ENCODE assay signal across 9 mouse cellular contexts in genomic region chr14:45049689-45050418, GRCm38 (mm10).
DNase-seq lines count a peak whose midpoint lies in the region; ATAC-seq lines count a peak whose summit lies in the region.
"Had no signal": no experiment of that assay in that cellular context is flagged by ENCODE, and none has a peak within 500 bp of the region (broad histone marks: within the 10 kb centered on the region; RNA-seq: fewer than 3 reads in every experiment).

No protein-coding gene starts in this region.

- no peaks in the 10 kb centered on the region for H3K4me1 ChIP-seq in kidney, embryonic 14.5 days (ENCODE audit: control insufficient read depth, insufficient read depth, low read length)
- peaks cover 7% of the 10 kb centered on the region for H3K4me1 ChIP-seq in brown adipose tissue, adult 24 weeks (ENCODE audit: control insufficient read depth, insufficient read depth, insufficient read length, low read length)
- H3K4me1 ChIP-seq in intestine, embryonic 15.5 days (replicated peaks), result 0 out of 2 replicates have a peak, but pooled peaks cover 4% of the 10 kb centered on the region
- H3K4me1 ChIP-seq in liver, embryonic 15.5 days (replicated peaks), result 0 out of 2 replicates have a peak, but pooled peaks cover 3% of the 10 kb centered on the region
- 0 out of 2 replicates have a peak, but pooled peaks cover 6% of the 10 kb centered on the region for H3K4me1 ChIP-seq in stomach, embryonic 15.5 days
- H3K4me1 ChIP-seq in midbrain, embryonic 16.5 days (ENCODE audit: control insufficient read depth, insufficient read depth, low read length), result no peaks in the 10 kb centered on the region
- H3K4me1 ChIP-seq: hindbrain, embryonic 15.5 days had no signal

- no peak overlapping the region for H3K4me2 ChIP-seq in kidney, embryonic 14.5 days (replicated peaks; ENCODE audit: low read depth, low read length)
- H3K4me2 ChIP-seq in intestine, embryonic 15.5 days (replicated peaks), result no peak overlapping the region
- no peak overlapping the region for H3K4me2 ChIP-seq in liver, embryonic 15.5 days
- 0 out of 2 replicates have a peak overlapping the region, but pooled peaks have one; percentile 8 for H3K4me2 ChIP-seq in stomach, embryonic 15.5 days
- no peak overlapping the region for H3K4me2 ChIP-seq in midbrain, embryonic 16.5 days (ENCODE audit: low read length)
- H3K4me2 ChIP-seq: hindbrain, embryonic 15.5 days had no signal

- ATAC-seq in kidney, embryonic 14.5 days (ENCODE audit: low FRiP score, low TSS enrichment), result no peak
- ATAC-seq in intestine, embryonic 15.5 days, result peak; percentile 79
- peak; percentile 56 for ATAC-seq in liver, embryonic 15.5 days (ENCODE audit: insufficient read depth)
- ATAC-seq in stomach, embryonic 15.5 days (ENCODE audit: insufficient read depth, low FRiP score, low read depth), result no peak
- no peak for ATAC-seq in erythroid progenitor cell, adult 5-6 weeks (replicated peaks; ENCODE audit: low FRiP score, poor library complexity, severe bottlenecking)
- no peak for ATAC-seq in midbrain, embryonic 16.5 days

- H3K27me3 ChIP-seq in kidney, embryonic 14.5 days (ENCODE audit: control insufficient read depth, insufficient read depth, low read length), result no peaks in the 10 kb centered on the region
- H3K27me3 ChIP-seq in intestine, embryonic 15.5 days (replicated peaks), result no peaks in the 10 kb centered on the region
- H3K27me3 ChIP-seq in liver, embryonic 15.5 days, result no peaks in the 10 kb centered on the region
- no peaks in the 10 kb centered on the region for H3K27me3 ChIP-seq in stomach, embryonic 15.5 days (replicated peaks)
- H3K27me3 ChIP-seq in midbrain, embryonic 16.5 days (ENCODE audit: control insufficient read depth, insufficient read depth, low read depth, low read length), result no peaks in the 10 kb centered on the region
- H3K27me3 ChIP-seq: hindbrain, embryonic 15.5 days had no signal

- H3K9ac ChIP-seq in kidney, embryonic 14.5 days (ENCODE audit: low read depth, low read length), result no peak overlapping the region
- no peak overlapping the region for H3K9ac ChIP-seq in intestine, embryonic 15.5 days
- H3K9ac ChIP-seq in liver, embryonic 15.5 days, result no peak overlapping the region
- H3K9ac ChIP-seq in stomach, embryonic 15.5 days, result no peak overlapping the region
- H3K9ac ChIP-seq in midbrain, embryonic 16.5 days (ENCODE audit: low read depth, low read length), result no peak overlapping the region
- H3K9ac ChIP-seq: hindbrain, embryonic 15.5 days had no signal

- no peaks in the 10 kb centered on the region for H3K36me3 ChIP-seq in kidney, embryonic 14.5 days (ENCODE audit: control insufficient read depth, insufficient read depth, low read length)
- H3K36me3 ChIP-seq in intestine, embryonic 15.5 days, result no peaks in the 10 kb centered on the region
- H3K36me3 ChIP-seq in liver, embryonic 15.5 days (replicated peaks), result no peaks in the 10 kb centered on the region
- no peaks in the 10 kb centered on the region for H3K36me3 ChIP-seq in stomach, embryonic 15.5 days
- no peaks in the 10 kb centered on the region for H3K36me3 ChIP-seq in midbrain, embryonic 16.5 days (ENCODE audit: control insufficient read depth, insufficient read depth, low read length)
- H3K36me3 ChIP-seq: hindbrain, embryonic 15.5 days had no signal

- no peak for DNase-seq in kidney, postnatal 10 days

- no peak overlapping the region for H3K4me3 ChIP-seq in kidney, embryonic 14.5 days (ENCODE audit: low read length)
- no peak overlapping the region for H3K4me3 ChIP-seq in brown adipose tissue, adult 24 weeks (ENCODE audit: insufficient read depth, low read depth, low read length)
- no peak overlapping the region for H3K4me3 ChIP-seq in intestine, embryonic 15.5 days (replicated peaks)
- no peak overlapping the region for H3K4me3 ChIP-seq in liver, embryonic 15.5 days (replicated peaks)
- no peak overlapping the region for H3K4me3 ChIP-seq in stomach, embryonic 15.5 days (replicated peaks)
- H3K4me3 ChIP-seq in midbrain, embryonic 16.5 days (ENCODE audit: low read depth, low read length), result no peak overlapping the region
- H3K4me3 ChIP-seq: hindbrain, embryonic 15.5 days had no signal

- no peaks in the 10 kb centered on the region for H3K9me3 ChIP-seq in kidney, embryonic 14.5 days (ENCODE audit: control insufficient read depth, low read length)
- no peaks in the 10 kb centered on the region for H3K9me3 ChIP-seq in intestine, embryonic 15.5 days
- H3K9me3 ChIP-seq in liver, embryonic 15.5 days (replicated peaks), result no peaks in the 10 kb centered on the region
- H3K9me3 ChIP-seq in stomach, embryonic 15.5 days, result no peaks in the 10 kb centered on the region
- H3K9me3 ChIP-seq in midbrain, embryonic 16.5 days (replicated peaks; ENCODE audit: control insufficient read depth, low read length, poor library complexity, severe bottlenecking), result no peaks in the 10 kb centered on the region
- H3K9me3 ChIP-seq: hindbrain, embryonic 15.5 days had no signal

- H3K27ac ChIP-seq in kidney, embryonic 14.5 days (ENCODE audit: low read depth, low read length), result peak overlapping the region; percentile 42; the same call in 1 of the 2 replicates
- peak overlapping the region; percentile 62 for H3K27ac ChIP-seq in brown adipose tissue, adult 24 weeks (replicated peaks; ENCODE audit: low read depth, low read length)
- H3K27ac ChIP-seq in intestine, embryonic 15.5 days, result peak overlapping the region; percentile 89
- H3K27ac ChIP-seq in liver, embryonic 15.5 days (replicated peaks), result peak overlapping the region; percentile 73
- peak overlapping the region; percentile 78 for H3K27ac ChIP-seq in stomach, embryonic 15.5 days
- H3K27ac ChIP-seq in midbrain, embryonic 16.5 days (ENCODE audit: low read length), result no peak overlapping the region
- H3K27ac ChIP-seq: hindbrain, embryonic 15.5 days had no signal

- WGBS in kidney, embryonic 14.5 days, result 53% methylated on average over 7 of the region's 7 CpGs
- 32% methylated on average over 7 of the region's 7 CpGs for WGBS in intestine, embryonic 15.5 days
- WGBS in liver, embryonic 15.5 days (ENCODE audit: insufficient replicate concordance), result 17% methylated on average over 7 of the region's 7 CpGs
- WGBS in stomach, embryonic 15.5 days, result 38% methylated on average over 7 of the region's 7 CpGs
- 84% methylated on average over 7 of the region's 7 CpGs for WGBS in midbrain, embryonic 16.5 days

Comparison
In these comparisons a context has a peak if more than half of its experiments do, and no peak if none do; other contexts are left out.
1. ATAC-seq: peak in intestine, embryonic 15.5 days (single experiment) and liver, embryonic 15.5 days (single experiment); none in kidney, embryonic 14.5 days (single experiment), stomach, embryonic 15.5 days (single experiment), erythroid progenitor cell, adult 5-6 weeks (single experiment) and midbrain, embryonic 16.5 days (single experiment).